Mouse (Mus musculus): ENCODE results near the gene Uty. TPM values are rescaled to one million over a fixed set of nuclear protein-coding genes. Genes with fewer than 3 reads are reported as not detected.
A peak's percentile ranks its signal among the peaks of the same experiment; 100 is the strongest.

Uty gene
- polyA plus RNA-seq (2014; fragmentation: Nextera tagmentation; extraction: Ambion mirVana): 24.1 TPM in 1 of 2 replicates, not detected in the other

- Histone ChIP-seq H3K9ac (replicated peaks; ENCODE audit: low read depth, low read length) (peak within 1 kb of the TSS; percentile 39), H3K27ac (ENCODE audit: low read depth, low read length) (peak within 1 kb of the TSS; percentile 55)
- ATAC-seq (ENCODE audit: low read depth): peak; percentile 95
Measured at GRCm38 (mm10) chrY:1245426-1245863, at the start of gene Uty. Gene Uty (minus strand): TSS chrY:1245759.

GRCm38 (mm10) chrY:1293708-1294107 is 48.1 kb upstream of the Uty start:
- no peaks in the 10 kb centered on the region for H3K4me1 ChIP-seq (ENCODE audit: control insufficient read depth, insufficient read depth, low read length)
- ATAC-seq (ENCODE audit: low read depth): no peak
- H3K27me3 ChIP-seq (ENCODE audit: control insufficient read depth, insufficient read depth, low read length): no peaks in the 10 kb centered on the region
- H3K4me2 ChIP-seq (ENCODE audit: low read depth, low read length): no peak overlapping the region
- H3K27ac ChIP-seq (ENCODE audit: low read depth, low read length): no peak overlapping the region
- no peak overlapping the region for H3K4me3 ChIP-seq (ENCODE audit: low read depth, low read length)
- H3K36me3 ChIP-seq (ENCODE audit: control insufficient read depth, insufficient read depth, low read length): no peaks in the 10 kb centered on the region
- H3K9me3 ChIP-seq (ENCODE audit: control insufficient read depth, low read length): no peaks in the 10 kb centered on the region
- H3K9ac ChIP-seq (replicated peaks; ENCODE audit: low read depth, low read length): no peak overlapping the region

More at GRCm38 (mm10) chrY:1245426-1245863, at the start of gene Uty:
- Histone ChIP-seq H3K4me1 (ENCODE audit: control insufficient read depth, insufficient read depth, low read length) (no peaks in the 10 kb centered on the region), H3K36me3 (ENCODE audit: control insufficient read depth, insufficient read depth, low read length) (no peaks in the 10 kb centered on the region), H3K27me3 (ENCODE audit: control insufficient read depth, insufficient read depth, low read length) (no peaks in the 10 kb centered on the region), H3K4me3 (ENCODE audit: low read depth, low read length) (peak within 1 kb of the TSS; percentile 35), H3K4me2 (ENCODE audit: low read depth, low read length) (peak within 1 kb of the TSS; percentile 31), H3K9me3 (ENCODE audit: control insufficient read depth, low read length) (no peaks in the 10 kb centered on the region)
- WGBS: under 1% methylated on average over 21 of the region's 21 CpGs

- WGBS: under 1% methylated on average over 30 of the region's 31 CpGs
Measured at GRCm38 (mm10) chrY:1286171-1286795, 40.7 kb upstream of the Uty start, which contains the start of gene Ddx3y. Gene Ddx3y (minus strand): TSS chrY:1286629.

GRCm38 (mm10) chrY:1285735-1286134 is 40.2 kb upstream of the Uty start:
- 11% methylated on average over 12 of the region's 12 CpGs for WGBS
- Histone ChIP-seq H3K36me3 (ENCODE audit: control insufficient read depth, insufficient read depth, low read length) (no peaks in the 10 kb centered on the region), H3K27ac (ENCODE audit: low read depth, low read length) (no peak overlapping the region), H3K9ac (replicated peaks; ENCODE audit: low read depth, low read length) (0 out of 2 replicates have a peak overlapping the region, but pooled peaks have one; percentile 34), H3K27me3 (ENCODE audit: control insufficient read depth, insufficient read depth, low read length) (no peaks in the 10 kb centered on the region), H3K9me3 (ENCODE audit: control insufficient read depth, low read length) (no peaks in the 10 kb centered on the region), H3K4me2 (ENCODE audit: low read depth, low read length) (peak overlapping the region; percentile 27; the same call in 1 of the 2 replicates), H3K4me1 (ENCODE audit: control insufficient read depth, insufficient read depth, low read length) (no peaks in the 10 kb centered on the region), H3K4me3 (ENCODE audit: low read depth, low read length) (peak overlapping the region; percentile 34)
- no peak for ATAC-seq (ENCODE audit: low read depth)

More at GRCm38 (mm10) chrY:1286171-1286795, 40.7 kb upstream of the Uty start, which contains the start of gene Ddx3y:
- ATAC-seq (ENCODE audit: low read depth): peak; percentile 91
- 0 out of 2 replicates have a peak within 1 kb of the TSS, but pooled peaks have one; percentile 34 for H3K9ac ChIP-seq (replicated peaks; ENCODE audit: low read depth, low read length)
- H3K4me1 ChIP-seq (ENCODE audit: control insufficient read depth, insufficient read depth, low read length): no peaks in the 10 kb centered on the region
- H3K36me3 ChIP-seq (ENCODE audit: control insufficient read depth, insufficient read depth, low read length): no peaks in the 10 kb centered on the region
- no peaks in the 10 kb centered on the region for H3K9me3 ChIP-seq (ENCODE audit: control insufficient read depth, low read length)
- peak within 1 kb of the TSS; percentile 27; the same call in 1 of the 2 replicates for H3K4me2 ChIP-seq (ENCODE audit: low read depth, low read length)
- no peak within 1 kb of the TSS for H3K27ac ChIP-seq (ENCODE audit: low read depth, low read length)
- peak within 1 kb of the TSS; percentile 34 for H3K4me3 ChIP-seq (ENCODE audit: low read depth, low read length)
- H3K27me3 ChIP-seq (ENCODE audit: control insufficient read depth, insufficient read depth, low read length): no peaks in the 10 kb centered on the region

- Histone ChIP-seq H3K27me3 (ENCODE audit: control insufficient read depth, insufficient read depth, low read length) (no peaks in the 10 kb centered on the region), H3K36me3 (ENCODE audit: control insufficient read depth, insufficient read depth, low read length) (no peaks in the 10 kb centered on the region), H3K27ac (ENCODE audit: low read depth, low read length) (no peak overlapping the region), H3K4me2 (ENCODE audit: low read depth, low read length) (no peak overlapping the region), H3K4me3 (ENCODE audit: low read depth, low read length) (peak overlapping the region; percentile 35; the same call in 1 of the 2 replicates), H3K9me3 (ENCODE audit: control insufficient read depth, low read length) (no peaks in the 10 kb centered on the region), H3K4me1 (ENCODE audit: control insufficient read depth, insufficient read depth, low read length) (no peaks in the 10 kb centered on the region), H3K9ac (replicated peaks; ENCODE audit: low read depth, low read length) (no peak overlapping the region)
- 68% methylated on average over 6 of the region's 6 CpGs for WGBS
- ATAC-seq (ENCODE audit: low read depth): no peak
Measured at GRCm38 (mm10) chrY:1246117-1246516, 558 bp upstream of the Uty start.

GRCm38 (mm10) chrY:1244940-1245339 is 619 bp downstream of the Uty start:
- Histone ChIP-seq H3K9me3 (ENCODE audit: control insufficient read depth, low read length) (no peaks in the 10 kb centered on the region), H3K27me3 (ENCODE audit: control insufficient read depth, insufficient read depth, low read length) (no peaks in the 10 kb centered on the region), H3K4me1 (ENCODE audit: control insufficient read depth, insufficient read depth, low read length) (no peaks in the 10 kb centered on the region), H3K4me2 (ENCODE audit: low read depth, low read length) (peak overlapping the region; percentile 31), H3K36me3 (ENCODE audit: control insufficient read depth, insufficient read depth, low read length) (no peaks in the 10 kb centered on the region), H3K27ac (ENCODE audit: low read depth, low read length) (peak overlapping the region; percentile 55), H3K9ac (replicated peaks; ENCODE audit: low read depth, low read length) (peak overlapping the region; percentile 39), H3K4me3 (ENCODE audit: low read depth, low read length) (peak overlapping the region; percentile 35)
- 0% methylated on average over 9 of the region's 9 CpGs for WGBS
- ATAC-seq (ENCODE audit: low read depth): no peak

GRCm38 (mm10) chrY:1244421-1244820 is 1.1 kb downstream of the Uty start:
- ATAC-seq (ENCODE audit: low read depth): no peak
- Histone ChIP-seq H3K4me1 (ENCODE audit: control insufficient read depth, insufficient read depth, low read length) (no peaks in the 10 kb centered on the region), H3K36me3 (ENCODE audit: control insufficient read depth, insufficient read depth, low read length) (no peaks in the 10 kb centered on the region), H3K9ac (replicated peaks; ENCODE audit: low read depth, low read length) (no peak overlapping the region), H3K27me3 (ENCODE audit: control insufficient read depth, insufficient read depth, low read length) (no peaks in the 10 kb centered on the region), H3K4me3 (ENCODE audit: low read depth, low read length) (peak overlapping the region; percentile 35), H3K4me2 (ENCODE audit: low read depth, low read length) (peak overlapping the region; percentile 31; the same call in 1 of the 2 replicates), H3K9me3 (ENCODE audit: control insufficient read depth, low read length) (no peaks in the 10 kb centered on the region), H3K27ac (ENCODE audit: low read depth, low read length) (no peak overlapping the region)
- WGBS: 73% methylated on average over 5 of the region's 5 CpGs

- Histone ChIP-seq H3K4me2 (ENCODE audit: low read depth, low read length) (no peak overlapping the region), H3K27me3 (ENCODE audit: control insufficient read depth, insufficient read depth, low read length) (no peaks in the 10 kb centered on the region), H3K27ac (ENCODE audit: low read depth, low read length) (no peak overlapping the region), H3K9me3 (ENCODE audit: control insufficient read depth, low read length) (no peaks in the 10 kb centered on the region), H3K36me3 (ENCODE audit: control insufficient read depth, insufficient read depth, low read length) (no peaks in the 10 kb centered on the region), H3K4me1 (ENCODE audit: control insufficient read depth, insufficient read depth, low read length) (no peaks in the 10 kb centered on the region), H3K9ac (replicated peaks; ENCODE audit: low read depth, low read length) (no peak overlapping the region), H3K4me3 (ENCODE audit: low read depth, low read length) (no peak overlapping the region)
- ATAC-seq (ENCODE audit: low read depth): no peak
- WGBS: 97% methylated on average over 2 of the region's 7 CpGs
Measured at GRCm38 (mm10) chrY:1220001-1220400, 25.6 kb downstream of the Uty start.

- H3K27ac ChIP-seq (ENCODE audit: low read depth, low read length): no peak overlapping the region
- no peak overlapping the region for H3K9ac ChIP-seq (replicated peaks; ENCODE audit: low read depth, low read length)
- H3K9me3 ChIP-seq (ENCODE audit: control insufficient read depth, low read length): no peaks in the 10 kb centered on the region
- no peaks in the 10 kb centered on the region for H3K36me3 ChIP-seq (ENCODE audit: control insufficient read depth, insufficient read depth, low read length)
- H3K27me3 ChIP-seq (ENCODE audit: control insufficient read depth, insufficient read depth, low read length): no peaks in the 10 kb centered on the region
- H3K4me3 ChIP-seq (ENCODE audit: low read depth, low read length): no peak overlapping the region
- ATAC-seq (ENCODE audit: low read depth): no peak
- H3K4me2 ChIP-seq (ENCODE audit: low read depth, low read length): no peak overlapping the region
- WGBS: 100% methylated on average over 1 of the region's 1 CpGs
- H3K4me1 ChIP-seq (ENCODE audit: control insufficient read depth, insufficient read depth, low read length): no peaks in the 10 kb centered on the region
Measured at GRCm38 (mm10) chrY:1178476-1178875, 67.1 kb downstream of the Uty start.

All from neural tube, embryonic 14.5 days (tissue).